Mouse (Mus musculus) G1E (cell line): ENCODE results near the gene Tbc1d5.

Experiments used
- CTCF ChIP-seq: IDR thresholded peaks from 2 replicates; pipeline ENCODE4 v1.5.1; 2012; ENCODE audit warnings: low read depth, low read length, inconsistent platforms, mixed read lengths
- POLR2AphosphoS5 ChIP-seq: IDR thresholded peaks from 2 replicates; pipeline ENCODE4 v1.6.1; 2012; ENCODE audit warnings: low read depth, low read length, inconsistent platforms; ENCODE audit not compliant: insufficient replicate concordance
- TAL1 ChIP-seq: conservative IDR thresholded peaks from 2 replicates; pipeline ENCODE4 v1.6.1; 2012; ENCODE audit warnings: low read depth, low read length, inconsistent platforms, mixed read lengths

DNA sequence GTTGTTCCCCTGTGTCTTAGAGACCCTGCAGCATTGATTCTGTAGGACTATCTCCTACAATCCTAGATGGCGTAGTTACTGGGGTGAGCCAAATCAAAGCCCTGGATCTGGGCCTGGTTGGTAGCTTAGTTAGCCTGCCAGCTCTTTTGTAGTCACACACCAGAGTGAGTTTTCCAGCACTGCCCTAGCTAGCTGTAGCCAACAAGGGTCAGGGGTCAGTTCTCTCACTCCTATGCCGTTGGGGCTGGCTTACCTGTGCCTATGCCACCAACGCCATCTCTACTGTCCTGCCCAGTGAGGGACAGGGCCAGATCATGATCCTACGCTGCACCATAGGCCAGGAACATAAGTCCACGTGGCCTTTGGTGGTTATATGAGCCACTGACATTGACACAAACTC, 461.6 kb downstream of the Tbc1d5 start:
- TF ChIP-seq CTCF (no peak), TAL1 (no peak), POLR2AphosphoS5 (no peak)
